20 mouse cellular contexts compared by ENCODE assay signal in the genomic region with DNA sequence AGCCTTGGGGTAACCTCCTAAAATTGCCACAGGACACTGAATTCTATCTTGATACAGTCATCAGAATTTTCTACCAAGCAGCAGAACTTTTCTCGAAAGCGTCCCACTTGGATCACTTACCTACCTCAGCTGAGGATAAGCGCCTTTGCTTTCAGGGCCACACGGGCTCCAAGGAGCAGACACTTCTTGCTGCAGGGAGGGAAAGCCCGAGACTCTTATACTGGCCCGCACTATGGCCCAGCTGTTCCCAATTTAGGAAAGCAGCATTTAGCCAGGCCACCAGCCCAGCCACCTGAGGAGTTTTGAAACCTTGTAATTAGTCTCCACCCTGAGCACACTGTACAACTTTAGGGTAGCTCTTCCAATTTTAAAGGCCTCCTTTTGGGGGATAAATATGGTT. TPM values are rescaled to one million over a fixed set of nuclear protein-coding genes. Genes with fewer than 3 reads are reported as not detected.
DNase-seq lines count a peak whose midpoint lies in the region; ATAC-seq and TF ChIP-seq lines count a peak whose summit lies in the region.
"Had no signal": no experiment of that assay in that cellular context is flagged by ENCODE, and none has a peak within 500 bp of the region (broad histone marks: within the 10 kb centered on the region; RNA-seq: fewer than 3 reads in every experiment).

No protein-coding gene starts in this region.

- no peak overlapping the region for H3K4me2 ChIP-seq in forebrain, embryonic 11.5 days (ENCODE audit: low read depth, low read length, severe bottlenecking)
- H3K4me2 ChIP-seq in forebrain, postnatal 0 days (ENCODE audit: low read depth), result no peak overlapping the region
- no peak overlapping the region for H3K4me2 ChIP-seq in midbrain, embryonic 14.5 days (ENCODE audit: low read length)
- H3K4me2 ChIP-seq: embryonic facial prominence, embryonic 12.5 days; forebrain, embryonic 13.5 days; heart, embryonic 15.5 days; hindbrain, embryonic 15.5 days had no signal

- no peak for TF ChIP-seq POLR2A in testis, adult 2 months (IDR thresholded peaks at IDR 0.05; ENCODE audit: control insufficient read depth, low read depth, low read length)

- no peaks in the 10 kb centered on the region for H3K36me3 ChIP-seq in forebrain, embryonic 11.5 days (ENCODE audit: control insufficient read depth, insufficient read depth, low read length)
- no peaks in the 10 kb centered on the region for H3K36me3 ChIP-seq in forebrain, postnatal 0 days (ENCODE audit: insufficient read depth)
- H3K36me3 ChIP-seq in testis, adult 2 months (ENCODE audit: control insufficient read depth, insufficient read depth, low read length), result no peaks in the 10 kb centered on the region
- H3K36me3 ChIP-seq in limb, embryonic 10.5 days, result no peaks in the 10 kb centered on the region
- no peaks in the 10 kb centered on the region for H3K36me3 ChIP-seq in midbrain, embryonic 14.5 days (ENCODE audit: control insufficient read depth, insufficient read depth, low read length)
- H3K36me3 ChIP-seq: embryonic facial prominence, embryonic 12.5 days; heart, embryonic 15.5 days; hindbrain, embryonic 15.5 days had no signal

- H3K27ac ChIP-seq in forebrain, embryonic 11.5 days (ENCODE audit: low read depth, low read length), result no peak overlapping the region
- no peak overlapping the region for H3K27ac ChIP-seq in forebrain, postnatal 0 days (ENCODE audit: low read depth, low read length)
- no peak overlapping the region for H3K27ac ChIP-seq in testis, adult 2 months (ENCODE audit: control insufficient read depth, insufficient read depth, low read depth, low read length)
- H3K27ac ChIP-seq in limb, embryonic 10.5 days, result peak overlapping the region; percentile 51
- no peak overlapping the region for H3K27ac ChIP-seq in midbrain, embryonic 14.5 days (replicated peaks; ENCODE audit: low read depth, low read length)
- H3K27ac ChIP-seq: embryonic facial prominence, embryonic 12.5 days; forebrain, embryonic 13.5 days; heart, embryonic 15.5 days; hindbrain, embryonic 15.5 days had no signal

- no peak for TF ChIP-seq CTCF in forebrain, postnatal 0 days (IDR thresholded peaks at IDR 0.05; ENCODE audit: low read depth)
- TF ChIP-seq CTCF in testis, adult 2 months (IDR thresholded peaks at IDR 0.05; ENCODE audit: control insufficient read depth, insufficient read depth, insufficient replicate concordance, low read depth, low read length), result no peak

- H3K4me3 ChIP-seq in forebrain, embryonic 11.5 days (ENCODE audit: low read depth, low read length), result no peak overlapping the region
- no peak overlapping the region for H3K4me3 ChIP-seq in forebrain, postnatal 0 days (ENCODE audit: low read depth, low read length)
- H3K4me3 ChIP-seq in testis, adult 2 months (ENCODE audit: control insufficient read depth, low read depth, low read length), result peak overlapping the region; percentile 66
- no peak overlapping the region for H3K4me3 ChIP-seq in limb, embryonic 10.5 days
- no peak overlapping the region for H3K4me3 ChIP-seq in midbrain, embryonic 14.5 days (replicated peaks; ENCODE audit: low read depth, low read length)
- H3K4me3 ChIP-seq: embryonic facial prominence, embryonic 12.5 days; forebrain, embryonic 13.5 days; heart, embryonic 15.5 days; hindbrain, embryonic 15.5 days had no signal

- WGBS in forebrain, embryonic 11.5 days, result 81% methylated on average over 6 of the region's 6 CpGs
- WGBS in forebrain, postnatal 0 days, result 89% methylated on average over 6 of the region's 6 CpGs
- WGBS in limb, embryonic 10.5 days, result 34% methylated on average over 6 of the region's 6 CpGs
- WGBS in midbrain, embryonic 14.5 days, result 92% methylated on average over 6 of the region's 6 CpGs

- DNase-seq in forebrain, embryonic 11.5 days (ENCODE audit: low spot score), result peak; percentile 40
- DNase-seq in forebrain, postnatal 0 days, result no peak
- no peak for DNase-seq in testis, postnatal 14 days (ENCODE audit: low spot score)
- peak; percentile 70 for DNase-seq in limb, embryonic 10.5 days (ENCODE audit: low spot score)
- no peak for DNase-seq in midbrain, embryonic 14.5 days
- DNase-seq in adrenal gland, postnatal 4 days (ENCODE audit: low spot score in 2 of 2), result no peak
- DNase-seq: adrenal gland, adult 2 months; adrenal gland, postnatal 25 days; cerebellum, adult 2 months; cerebellum, postnatal 10 days; gastrocnemius, postnatal 36 days; heart, adult 11 months; heart, postnatal 14 days; kidney, adult 11 months had no signal

- no peaks in the 10 kb centered on the region for H3K9me3 ChIP-seq in forebrain, embryonic 11.5 days (ENCODE audit: control insufficient read depth, low read length)
- H3K9me3 ChIP-seq in forebrain, postnatal 0 days (ENCODE audit: low read length), result no peaks in the 10 kb centered on the region
- H3K9me3 ChIP-seq in limb, embryonic 10.5 days (replicated peaks), result no peaks in the 10 kb centered on the region
- no peaks in the 10 kb centered on the region for H3K9me3 ChIP-seq in midbrain, embryonic 14.5 days (ENCODE audit: control insufficient read depth, low read length)
- H3K9me3 ChIP-seq: embryonic facial prominence, embryonic 12.5 days; forebrain, embryonic 13.5 days; heart, embryonic 15.5 days; hindbrain, embryonic 15.5 days had no signal

- ATAC-seq in forebrain, embryonic 11.5 days (replicated peaks; ENCODE audit: low FRiP score), result no peak
- no peak for ATAC-seq in forebrain, postnatal 0 days
- no peak for ATAC-seq in midbrain, embryonic 14.5 days (ENCODE audit: low FRiP score, low TSS enrichment)
- ATAC-seq: forebrain, embryonic 13.5 days had no signal

- H3K9ac ChIP-seq in forebrain, embryonic 11.5 days (ENCODE audit: low read length), result no peak overlapping the region
- no peak overlapping the region for H3K9ac ChIP-seq in forebrain, postnatal 0 days
- H3K9ac ChIP-seq in midbrain, embryonic 14.5 days (replicated peaks; ENCODE audit: low read length), result no peak overlapping the region
- H3K9ac ChIP-seq: embryonic facial prominence, embryonic 12.5 days; forebrain, embryonic 13.5 days; heart, embryonic 15.5 days; hindbrain, embryonic 15.5 days had no signal

- no peaks in the 10 kb centered on the region for H3K4me1 ChIP-seq in forebrain, embryonic 11.5 days (replicated peaks; ENCODE audit: control insufficient read depth, insufficient read depth, low read length)
- no peaks in the 10 kb centered on the region for H3K4me1 ChIP-seq in forebrain, postnatal 0 days (ENCODE audit: insufficient read depth)
- H3K4me1 ChIP-seq in testis, adult 2 months (ENCODE audit: control insufficient read depth, insufficient read depth, low read length), result peaks cover 4% of the 10 kb centered on the region; the same call in 1 of the 2 replicates
- H3K4me1 ChIP-seq in limb, embryonic 10.5 days, result peaks cover 35% of the 10 kb centered on the region
- H3K4me1 ChIP-seq in midbrain, embryonic 14.5 days (ENCODE audit: control insufficient read depth, insufficient read depth, low read length), result no peaks in the 10 kb centered on the region
- H3K4me1 ChIP-seq: embryonic facial prominence, embryonic 12.5 days; forebrain, embryonic 13.5 days; heart, embryonic 15.5 days; hindbrain, embryonic 15.5 days had no signal

- H3K27me3 ChIP-seq in forebrain, embryonic 11.5 days (ENCODE audit: control insufficient read depth, insufficient read depth, low read length), result no peaks in the 10 kb centered on the region; the same call in 1 of the 2 replicates
- H3K27me3 ChIP-seq in forebrain, postnatal 0 days (ENCODE audit: insufficient read depth, low read length), result no peaks in the 10 kb centered on the region
- H3K27me3 ChIP-seq in testis, adult 2 months (ENCODE audit: control insufficient read depth, insufficient read depth, low read length), result no peaks in the 10 kb centered on the region
- H3K27me3 ChIP-seq in limb, embryonic 10.5 days (ENCODE audit: low read depth, poor library complexity, severe bottlenecking), result no peaks in the 10 kb centered on the region
- no peaks in the 10 kb centered on the region for H3K27me3 ChIP-seq in midbrain, embryonic 14.5 days (ENCODE audit: control insufficient read depth, insufficient read depth, low read length)
- H3K27me3 ChIP-seq: CH12.LX; embryonic facial prominence, embryonic 12.5 days; forebrain, embryonic 13.5 days; heart, embryonic 15.5 days; hindbrain, embryonic 15.5 days had no signal

RNA-seq across cellular contexts. Expression of a gene that starts 40.3 kb away (rescaled TPM):
- 1.5 and 3.1 TPM in 2 replicates for polyA plus RNA-seq in forebrain, embryonic 11.5 days (2014; fragmentation: Nextera tagmentation; extraction: Ambion mirVana)
- total RNA-seq in forebrain, postnatal 0 days (2014; rRNA removed), result 10.7 and 14.7 TPM in 2 replicates
- polyA plus RNA-seq in forebrain, postnatal 0 days (2015; fragmentation: Nextera tagmentation; extraction: Ambion mirVana), result 8.7 and 11.0 TPM in 2 replicates
- polyA plus RNA-seq in testis, adult 2 months (2012; rRNA removed), result 4.6 and 4.7 TPM in 2 replicates
- polyA plus RNA-seq in limb, embryonic 10.5 days (2016; fragmentation: Nextera tagmentation; extraction: Ambion mirVana), result 0.72 and 1.1 TPM in 2 replicates
- polyA plus RNA-seq in midbrain, embryonic 14.5 days (2014; fragmentation: Nextera tagmentation; extraction: Ambion mirVana), result 6.4 and 6.7 TPM in 2 replicates
- total RNA-seq in adrenal gland, postnatal 4 days (2021), result 1 to 10 TPM; 8.7 to 9.5 TPM

Comparison
In these comparisons a context has a peak if more than half of its experiments do, and no peak if none do; other contexts are left out.
1. DNase-seq: peak in forebrain, embryonic 11.5 days (single experiment) and limb, embryonic 10.5 days (single experiment); none in forebrain, postnatal 0 days (single experiment), testis, postnatal 14 days (single experiment), midbrain, embryonic 14.5 days (single experiment) and adrenal gland, postnatal 4 days (0 of 2).